Comparison of ENCODE assay signal across 14 mouse cellular contexts in genomic region chr13:84066960-84067665, GRCm38 (mm10).
DNase-seq lines count a peak whose midpoint lies in the region; ATAC-seq lines count a peak whose summit lies in the region.
"Had no signal": no experiment of that assay in that cellular context is flagged by ENCODE, and none has a peak within 500 bp of the region (broad histone marks: within the 10 kb centered on the region; RNA-seq: fewer than 3 reads in every experiment).

No protein-coding gene starts in this region.

- intact Hi-C loops in heart, postnatal 14 days (cut with DNase I): no loop called here

- DNase-seq in brain, adult 2 months (ENCODE audit: low read depth, low spot score): peak; percentile 69
- DNase-seq in cerebellum, adult 9-11 months: peak; percentile 59
- no peak for DNase-seq in hindbrain, embryonic 10.5 days (ENCODE audit: low spot score)
- DNase-seq in midbrain, embryonic 14.5 days: peak; percentile 50
- DNase-seq in heart, postnatal 14 days: no peak
- no peak for DNase-seq in kidney, postnatal 25 days
- no peak for DNase-seq in urinary bladder, postnatal 36 days (ENCODE audit: low spot score in 2 of 2)
- DNase-seq: adrenal gland, postnatal 10 days; gastrocnemius, postnatal 10 days; kidney, postnatal 36 days; lung, postnatal 36 days had no signal

- H3K27ac ChIP-seq in hindbrain, embryonic 10.5 days: peak overlapping the region; percentile 76; the same call in 1 of the 2 replicates
- H3K27ac ChIP-seq in midbrain, embryonic 14.5 days (replicated peaks; ENCODE audit: low read depth, low read length): peak overlapping the region; percentile 86
- H3K27ac ChIP-seq: liver, embryonic 12.5 days; stomach, embryonic 15.5 days had no signal

- peaks cover 51% of the 10 kb centered on the region for H3K4me1 ChIP-seq in hindbrain, embryonic 10.5 days (replicated peaks)
- H3K4me1 ChIP-seq in midbrain, embryonic 14.5 days (ENCODE audit: control insufficient read depth, insufficient read depth, low read length): peaks cover 33% of the 10 kb centered on the region
- H3K4me1 ChIP-seq: liver, embryonic 12.5 days; stomach, embryonic 15.5 days had no signal

- 49% methylated on average over 4 of the region's 4 CpGs for WGBS in hindbrain, embryonic 10.5 days
- 18% methylated on average over 4 of the region's 4 CpGs for WGBS in midbrain, embryonic 14.5 days

- no peak overlapping the region for H3K9ac ChIP-seq in midbrain, embryonic 14.5 days (replicated peaks; ENCODE audit: low read length)
- H3K9ac ChIP-seq: liver, embryonic 12.5 days; stomach, embryonic 15.5 days had no signal

- H3K27me3 ChIP-seq in hindbrain, embryonic 10.5 days (ENCODE audit: insufficient read depth, poor library complexity, severe bottlenecking): peaks cover 11% of the 10 kb centered on the region; the same call in 1 of the 2 replicates
- no peaks in the 10 kb centered on the region for H3K27me3 ChIP-seq in midbrain, embryonic 14.5 days (ENCODE audit: control insufficient read depth, insufficient read depth, low read length)
- H3K27me3 ChIP-seq: liver, embryonic 12.5 days; stomach, embryonic 15.5 days had no signal

- no peaks in the 10 kb centered on the region for H3K9me3 ChIP-seq in hindbrain, embryonic 10.5 days
- no peaks in the 10 kb centered on the region for H3K9me3 ChIP-seq in midbrain, embryonic 14.5 days (ENCODE audit: control insufficient read depth, low read length)
- H3K9me3 ChIP-seq: liver, embryonic 12.5 days; stomach, embryonic 15.5 days had no signal

- H3K4me2 ChIP-seq in midbrain, embryonic 14.5 days (ENCODE audit: low read length): peak overlapping the region; percentile 33
- H3K4me2 ChIP-seq: heart, embryonic 11.5 days; liver, embryonic 12.5 days; stomach, embryonic 15.5 days had no signal

- H3K36me3 ChIP-seq in hindbrain, embryonic 10.5 days: no peaks in the 10 kb centered on the region
- H3K36me3 ChIP-seq in midbrain, embryonic 14.5 days (ENCODE audit: control insufficient read depth, insufficient read depth, low read length): no peaks in the 10 kb centered on the region
- H3K36me3 ChIP-seq: liver, embryonic 12.5 days; stomach, embryonic 15.5 days had no signal

- ATAC-seq in midbrain, embryonic 14.5 days (ENCODE audit: low FRiP score, low TSS enrichment): no peak
- ATAC-seq: liver, embryonic 12.5 days had no signal

- no peak overlapping the region for H3K4me3 ChIP-seq in hindbrain, embryonic 10.5 days
- H3K4me3 ChIP-seq in midbrain, embryonic 14.5 days (replicated peaks; ENCODE audit: low read depth, low read length): no peak overlapping the region
- H3K4me3 ChIP-seq: liver, embryonic 12.5 days; stomach, embryonic 15.5 days had no signal

Comparison
In these comparisons a context has a peak if more than half of its experiments do, and no peak if none do; other contexts are left out.
1. DNase-seq: peak in brain, adult 2 months (single experiment), cerebellum, adult 9-11 months (single experiment) and midbrain, embryonic 14.5 days (single experiment); none in hindbrain, embryonic 10.5 days (single experiment), heart, postnatal 14 days (0 of 2), kidney, postnatal 25 days (0 of 2) and urinary bladder, postnatal 36 days (0 of 2).